Mouse (Mus musculus) midbrain, postnatal 0 days (tissue): ENCODE measurements at regions not wholly inside any gene's neighbourhood (a gene's known extent, or its start where the extent isn't known, plus 50 kb on each side); places are given as distances from the start of the nearest gene placed in this dataset.

Experiments
- ATAC-seq: fragments of 200-750 bp; cut with Nextera tagmentation; 2 replicates; pipeline ENCODE4 v1.8.0; 2017; ENCODE audit warnings: moderate number of reproducible peaks, mild to moderate bottlenecking, moderate TSS enrichment, moderate library complexity; ENCODE audit not compliant: low FRiP score
- DNase-seq: peaks from one replicate; pipeline ENCODE4 v3.0.0-alpha.2; 2015; ENCODE audit warnings: low spot score
- H3K27ac ChIP-seq: fragments of 300-500 bp; sonication (generic); 2 replicates; pipeline ENCODE4 v1.5.1; 2014; ENCODE audit warnings: low read depth, mild to moderate bottlenecking, low read length, mixed read lengths
- H3K27me3 ChIP-seq: fragments of 300-500 bp; sonication (generic); 2 replicates; pipeline ENCODE4 v1.6.1; 2014; ENCODE audit warnings: low read length, control low read depth, mixed read lengths; ENCODE audit not compliant: insufficient read depth
- H3K36me3 ChIP-seq: fragments of 300-500 bp; sonication (generic); 2 replicates; pipeline ENCODE4 v1.6.1; 2014; ENCODE audit warnings: low read length, control low read depth, mixed read lengths; ENCODE audit not compliant: insufficient read depth
- H3K4me1 ChIP-seq: fragments of 300-500 bp; sonication (generic); 2 replicates; pipeline ENCODE4 v1.6.1; 2014; ENCODE audit warnings: mild to moderate bottlenecking, control low read depth, antibody characterized with exemption, low read length, mixed read lengths; ENCODE audit not compliant: insufficient read depth
- H3K4me2 ChIP-seq: fragments of 300-500 bp; sonication (generic); 2 replicates; pipeline ENCODE4 v1.6.1; 2014; ENCODE audit warnings: low read depth, mild to moderate bottlenecking, low read length, mixed read lengths; ENCODE audit not compliant: poor library complexity, severe bottlenecking
- H3K4me3 ChIP-seq: fragments of 300-500 bp; sonication (generic); 2 replicates; pipeline ENCODE4 v1.5.1; 2014; ENCODE audit warnings: low read depth, mild to moderate bottlenecking, low read length, moderate library complexity
- H3K9ac ChIP-seq: fragments of 300-500 bp; sonication (generic); replicated peaks from 2 replicates; pipeline ENCODE4 v1.6.1; 2014; ENCODE audit warnings: mild to moderate bottlenecking, low read length, moderate library complexity, mixed read lengths; ENCODE audit not compliant: poor library complexity, severe bottlenecking
- H3K9me3 ChIP-seq: fragments of 300-500 bp; sonication (generic); 2 replicates; pipeline ENCODE4 v1.6.1; 2016; ENCODE audit warnings: low read length, control low read depth
- CTCF ChIP-seq: IDR thresholded peaks from 2 replicates; pipeline ENCODE4 v1.5.1; 2016; ENCODE audit warnings: antibody characterized with exemption, mild to moderate bottlenecking
- WGBS: fragments of 180-500 bp; shearing (Covaris S2); extraction: QIAGEN DNeasy Blood & Tissue Kit; methylation state at CpG from one replicate; pipeline ENCODE4 v1.1.7; 2014; 5-methylcytosine and 5-hydroxymethylcytosine counted together

GRCm38 (mm10) chr8:126655565-126655964 is 61.8 kb upstream of the Irf2bp2 start:
- Histone ChIP-seq H3K4me3 (no peak overlapping the region), H3K9ac (no peak overlapping the region), H3K27ac (no peak overlapping the region), H3K4me1 (peaks cover 4% of the 10 kb centered on the region), H3K36me3 (no peaks in the 10 kb centered on the region), H3K9me3 (no peaks in the 10 kb centered on the region), H3K27me3 (no peaks in the 10 kb centered on the region), H3K4me2 (no peak overlapping the region)
- no peak for TF ChIP-seq CTCF
- 52% methylated on average over 2 of the region's 2 CpGs for WGBS
- ATAC-seq (no peak), DNase-seq (no peak)

GRCm38 (mm10) chr8:126654353-126654752 is 60.6 kb upstream of the Irf2bp2 start:
- no peak for TF ChIP-seq CTCF
- Histone ChIP-seq H3K27ac (peak overlapping the region; percentile 43; the same call in 1 of the 2 replicates), H3K36me3 (no peaks in the 10 kb centered on the region), H3K9ac (no peak overlapping the region), H3K4me3 (no peak overlapping the region), H3K9me3 (no peaks in the 10 kb centered on the region), H3K4me1 (no peaks in the 10 kb centered on the region; the same call in 1 of the 2 replicates), H3K4me2 (no peak overlapping the region), H3K27me3 (no peaks in the 10 kb centered on the region)
- 45% methylated on average over 7 of the region's 7 CpGs for WGBS
- ATAC-seq: no peak
- DNase-seq: peak; percentile 28

- no peaks in the 10 kb centered on the region for H3K27me3 ChIP-seq
- no peaks in the 10 kb centered on the region; the same call in 1 of the 2 replicates for H3K4me1 ChIP-seq
- H3K4me3 ChIP-seq: no peak overlapping the region
- no peak overlapping the region for H3K9ac ChIP-seq
- DNase-seq (no peak), ATAC-seq (no peak)
- H3K27ac ChIP-seq: no peak overlapping the region
- TF ChIP-seq CTCF: no peak
- H3K9me3 ChIP-seq: no peaks in the 10 kb centered on the region
- H3K36me3 ChIP-seq: no peaks in the 10 kb centered on the region
- H3K4me2 ChIP-seq: no peak overlapping the region
- 93% methylated on average over 5 of the region's 5 CpGs for WGBS
Observed at GRCm38 (mm10) chr8:126652151-126652550, 58.4 kb upstream of the Irf2bp2 start.

- no peak for TF ChIP-seq CTCF
- WGBS: 87% methylated on average over 8 of the region's 8 CpGs
Observed at GRCm38 (mm10) chr8:126650945-126651344, 57.2 kb upstream of the Irf2bp2 start.

GRCm38 (mm10) chr8:126649305-126649704 is 55.5 kb upstream of the Irf2bp2 start:
- Histone ChIP-seq H3K4me2 (no peak overlapping the region), H3K27me3 (no peaks in the 10 kb centered on the region), H3K27ac (no peak overlapping the region), H3K9ac (no peak overlapping the region), H3K4me1 (no peaks in the 10 kb centered on the region; the same call in 1 of the 2 replicates), H3K36me3 (no peaks in the 10 kb centered on the region), H3K9me3 (no peaks in the 10 kb centered on the region), H3K4me3 (no peak overlapping the region)
- ATAC-seq (no peak), DNase-seq (no peak)
- TF ChIP-seq CTCF: no peak
- 77% methylated on average over 1 of the region's 1 CpGs for WGBS

More at GRCm38 (mm10) chr8:126650945-126651344, 57.2 kb upstream of the Irf2bp2 start:
- Histone ChIP-seq H3K27ac (no peak overlapping the region), H3K4me2 (no peak overlapping the region), H3K4me1 (no peaks in the 10 kb centered on the region; the same call in 1 of the 2 replicates), H3K27me3 (no peaks in the 10 kb centered on the region), H3K36me3 (no peaks in the 10 kb centered on the region), H3K9ac (no peak overlapping the region), H3K4me3 (no peak overlapping the region), H3K9me3 (no peaks in the 10 kb centered on the region)
- ATAC-seq: no peak
- DNase-seq: no peak

GRCm38 (mm10) chr8:126647350-126647749 is 53.6 kb upstream of the Irf2bp2 start:
- 62% methylated on average over 1 of the region's 1 CpGs for WGBS
- Histone ChIP-seq H3K4me2 (no peak overlapping the region), H3K9me3 (no peaks in the 10 kb centered on the region), H3K27me3 (no peaks in the 10 kb centered on the region), H3K9ac (no peak overlapping the region), H3K36me3 (no peaks in the 10 kb centered on the region), H3K4me3 (no peak overlapping the region), H3K27ac (no peak overlapping the region), H3K4me1 (no peaks in the 10 kb centered on the region)
- DNase-seq: no peak
- TF ChIP-seq CTCF: no peak
- no peak for ATAC-seq
